Mouse (Mus musculus): ENCODE data around the gene Cbarp. TPM values are rescaled to one million over a fixed set of nuclear protein-coding genes. Genes with fewer than 3 reads are reported as not detected.

The Cbarp gene
- polyA plus RNA-seq, 1 experiment from 2014 or later = 2.5 TPM

- ATAC-seq (replicated peaks; ENCODE audit: extremely low read depth, insufficient read depth, low FRiP score) = no peak
- Histone ChIP-seq H3K9ac (ENCODE audit: low read length) (no peak overlapping the region), H3K36me3 (ENCODE audit: control insufficient read depth, insufficient read depth) (no peaks in the 10 kb centered on the region), H3K4me1 (ENCODE audit: control insufficient read depth, insufficient read depth, low read length) (peaks cover 16% of the 10 kb centered on the region), H3K9me3 (replicated peaks; ENCODE audit: control insufficient read depth, low read length) (no peaks in the 10 kb centered on the region), H3K27ac (ENCODE audit: low read length) (no peak overlapping the region), H3K27me3 (ENCODE audit: control insufficient read depth, insufficient read depth, low read length) (no peaks in the 10 kb centered on the region), H3K4me2 (ENCODE audit: low read depth, low read length) (no peak overlapping the region), H3K4me3 (ENCODE audit: low read length) (no peak overlapping the region)
- 80% methylated on average over 3 of the region's 3 CpGs for WGBS
Observed at GRCm38 (mm10) chr10:80104181-80104580, 36.5 kb downstream of the Cbarp start.

DNA sequence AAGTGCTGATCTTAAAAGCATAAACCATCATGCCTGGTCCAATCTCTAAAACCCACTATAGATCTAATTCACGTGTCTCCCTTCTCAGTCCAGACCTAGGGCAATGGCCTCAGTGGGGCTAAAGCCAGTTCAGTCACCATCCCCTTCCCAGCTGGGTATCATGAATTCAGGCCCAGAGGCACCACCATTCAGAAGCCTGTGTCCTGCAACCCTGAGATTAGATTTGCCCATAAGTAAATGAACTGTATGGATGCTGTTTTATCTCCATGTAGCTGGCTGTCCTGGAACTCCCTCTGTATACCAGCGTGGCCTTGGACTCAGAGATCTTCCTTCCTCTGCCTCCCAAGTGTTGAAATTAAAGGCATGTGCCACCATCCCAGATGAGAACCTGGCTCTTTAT lies 37.6 kb downstream of the Cbarp start:
- peak overlapping the region; percentile 67 for H3K27ac ChIP-seq (ENCODE audit: low read length)
- ATAC-seq (replicated peaks; ENCODE audit: extremely low read depth, insufficient read depth, low FRiP score) = no peak
- peak overlapping the region; percentile 47; the same call in 1 of the 2 replicates for H3K4me2 ChIP-seq (ENCODE audit: low read depth, low read length)
- H3K9ac ChIP-seq (ENCODE audit: low read length) = peak overlapping the region; percentile 94
- 85% methylated on average over 2 of the region's 2 CpGs for WGBS
- no peaks in the 10 kb centered on the region for H3K9me3 ChIP-seq (replicated peaks; ENCODE audit: control insufficient read depth, low read length)
- H3K4me3 ChIP-seq (ENCODE audit: low read length) = no peak overlapping the region; the same call in 1 of the 2 replicates
- H3K4me1 ChIP-seq (ENCODE audit: control insufficient read depth, insufficient read depth, low read length) = peaks cover 16% of the 10 kb centered on the region
- no peaks in the 10 kb centered on the region for H3K27me3 ChIP-seq (ENCODE audit: control insufficient read depth, insufficient read depth, low read length)
- no peaks in the 10 kb centered on the region for H3K36me3 ChIP-seq (ENCODE audit: control insufficient read depth, insufficient read depth)

- ATAC-seq (replicated peaks; ENCODE audit: extremely low read depth, insufficient read depth, low FRiP score) = peak; percentile 89
- peak overlapping the region; percentile 94 for H3K9ac ChIP-seq (ENCODE audit: low read length)
- H3K4me2 ChIP-seq (ENCODE audit: low read depth, low read length) = peak overlapping the region; percentile 90
- H3K36me3 ChIP-seq (ENCODE audit: control insufficient read depth, insufficient read depth) = no peaks in the 10 kb centered on the region
- WGBS = under 1% methylated on average over 59 of the region's 59 CpGs
- peak overlapping the region; percentile 93 for H3K4me3 ChIP-seq (ENCODE audit: low read length)
- H3K9me3 ChIP-seq (replicated peaks; ENCODE audit: control insufficient read depth, low read length) = no peaks in the 10 kb centered on the region
- no peaks in the 10 kb centered on the region for H3K27me3 ChIP-seq (ENCODE audit: control insufficient read depth, insufficient read depth, low read length)
- H3K27ac ChIP-seq (ENCODE audit: low read length) = peak overlapping the region; percentile 69
- H3K4me1 ChIP-seq (ENCODE audit: control insufficient read depth, insufficient read depth, low read length) = peaks cover 21% of the 10 kb centered on the region
Observed at GRCm38 (mm10) chr10:80102216-80102915, 38.3 kb downstream of the Cbarp start.

DNA sequence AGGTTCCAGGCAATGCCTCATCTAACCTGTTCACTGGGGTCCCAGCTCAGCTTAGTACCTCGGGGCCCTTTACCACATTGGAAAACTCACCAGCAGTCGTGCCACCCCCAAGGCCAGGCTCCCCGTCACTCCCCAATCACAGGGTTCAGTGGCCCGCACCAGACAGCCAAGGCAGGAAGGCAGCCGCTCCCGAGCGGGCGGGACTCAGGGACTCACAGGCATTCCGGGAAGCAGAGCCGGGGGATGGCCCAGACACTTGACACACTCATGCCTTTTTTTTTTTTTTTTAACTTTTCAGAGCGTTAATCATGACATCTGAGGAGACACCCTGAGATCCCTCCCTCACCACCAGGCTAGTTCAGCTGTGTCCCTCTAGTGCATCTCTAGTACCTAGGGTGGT lies 39.7 kb downstream of the Cbarp start:
- Histone ChIP-seq H3K27ac (ENCODE audit: low read length) (0 out of 2 replicates have a peak overlapping the region, but pooled peaks have one; percentile 2), H3K27me3 (ENCODE audit: control insufficient read depth, insufficient read depth, low read length) (no peaks in the 10 kb centered on the region), H3K36me3 (ENCODE audit: control insufficient read depth, insufficient read depth) (no peaks in the 10 kb centered on the region), H3K4me3 (ENCODE audit: low read length) (peak overlapping the region; percentile 93; the same call in 1 of the 2 replicates), H3K4me2 (ENCODE audit: low read depth, low read length) (peak overlapping the region; percentile 90), H3K9me3 (replicated peaks; ENCODE audit: control insufficient read depth, low read length) (no peaks in the 10 kb centered on the region), H3K4me1 (ENCODE audit: control insufficient read depth, insufficient read depth, low read length) (peaks cover 34% of the 10 kb centered on the region), H3K9ac (ENCODE audit: low read length) (0 out of 2 replicates have a peak overlapping the region, but pooled peaks have one; percentile 28)
- 48% methylated on average over 11 of the region's 11 CpGs for WGBS
- no peak for ATAC-seq (replicated peaks; ENCODE audit: extremely low read depth, insufficient read depth, low FRiP score)

DNA sequence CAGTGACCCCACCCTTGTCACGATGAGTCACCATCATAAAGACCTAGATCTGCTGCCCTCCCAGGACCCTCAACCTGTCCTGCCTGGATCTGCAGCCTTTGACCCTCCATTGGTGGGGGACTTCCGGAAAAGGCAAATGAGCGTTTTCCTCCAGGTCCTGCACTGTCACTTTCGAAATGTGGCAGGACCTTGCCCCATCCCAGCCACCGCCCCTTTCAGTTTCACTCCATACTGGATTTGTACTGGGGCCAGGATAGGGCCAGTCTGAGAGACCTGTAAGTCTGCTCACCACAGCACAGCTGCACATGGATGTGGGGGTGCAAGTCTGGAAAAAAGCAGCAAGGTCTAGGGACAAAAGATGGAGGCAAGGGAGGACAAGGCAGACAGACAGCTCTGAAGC lies 42.0 kb downstream of the Cbarp start:
- Histone ChIP-seq H3K4me1 (ENCODE audit: control insufficient read depth, insufficient read depth, low read length) (peaks cover 49% of the 10 kb centered on the region), H3K4me3 (ENCODE audit: low read length) (no peak overlapping the region), H3K9ac (ENCODE audit: low read length) (no peak overlapping the region), H3K9me3 (replicated peaks; ENCODE audit: control insufficient read depth, low read length) (no peaks in the 10 kb centered on the region), H3K4me2 (ENCODE audit: low read depth, low read length) (no peak overlapping the region), H3K27ac (ENCODE audit: low read length) (no peak overlapping the region), H3K36me3 (ENCODE audit: control insufficient read depth, insufficient read depth) (no peaks in the 10 kb centered on the region), H3K27me3 (ENCODE audit: control insufficient read depth, insufficient read depth, low read length) (no peaks in the 10 kb centered on the region)
- WGBS = 78% methylated on average over 5 of the region's 5 CpGs
- ATAC-seq (replicated peaks; ENCODE audit: extremely low read depth, insufficient read depth, low FRiP score) = no peak

DNA sequence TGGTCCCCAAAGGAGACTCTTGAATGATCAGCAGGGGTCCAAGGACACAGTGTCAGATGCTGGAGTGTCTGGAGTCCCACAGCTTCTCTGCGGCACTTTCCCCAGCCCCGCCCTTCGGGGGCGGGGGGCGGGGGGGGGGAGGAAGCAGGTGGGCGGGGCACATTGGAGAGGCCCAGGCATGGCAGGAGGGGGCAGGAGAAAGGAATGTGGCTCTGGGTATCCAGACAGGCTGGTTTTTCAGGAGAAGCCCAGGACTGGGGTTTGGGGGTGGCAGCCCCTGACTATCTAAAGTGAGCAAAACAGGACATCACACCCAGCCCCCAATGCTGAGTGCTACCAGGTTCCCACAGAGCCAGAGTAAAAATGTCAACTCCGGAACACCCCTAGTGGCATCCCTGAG lies 43.4 kb downstream of the Cbarp start:
- 0 out of 2 replicates have a peak overlapping the region, but pooled peaks have one; percentile 42 for H3K27ac ChIP-seq (ENCODE audit: low read length)
- no peaks in the 10 kb centered on the region for H3K9me3 ChIP-seq (replicated peaks; ENCODE audit: control insufficient read depth, low read length)
- no peaks in the 10 kb centered on the region for H3K36me3 ChIP-seq (ENCODE audit: control insufficient read depth, insufficient read depth)
- WGBS = 9% methylated on average over 6 of the region's 7 CpGs
- peak; percentile 39; the same call in 1 of the 2 replicates for ATAC-seq (replicated peaks; ENCODE audit: extremely low read depth, insufficient read depth, low FRiP score)
- peaks cover 48% of the 10 kb centered on the region for H3K4me1 ChIP-seq (ENCODE audit: control insufficient read depth, insufficient read depth, low read length)
- H3K9ac ChIP-seq (ENCODE audit: low read length) = peak overlapping the region; percentile 47; the same call in 1 of the 2 replicates
- peak overlapping the region; percentile 19; the same call in 1 of the 2 replicates for H3K4me2 ChIP-seq (ENCODE audit: low read depth, low read length)
- H3K27me3 ChIP-seq (ENCODE audit: control insufficient read depth, insufficient read depth, low read length) = no peaks in the 10 kb centered on the region
- no peak overlapping the region for H3K4me3 ChIP-seq (ENCODE audit: low read length)

GRCm38 (mm10) chr10:80095547-80095946 lies 45.1 kb downstream of the Cbarp start:
- Histone ChIP-seq H3K9me3 (replicated peaks; ENCODE audit: control insufficient read depth, low read length) (no peaks in the 10 kb centered on the region), H3K36me3 (ENCODE audit: control insufficient read depth, insufficient read depth) (no peaks in the 10 kb centered on the region), H3K27ac (ENCODE audit: low read length) (no peak overlapping the region), H3K27me3 (ENCODE audit: control insufficient read depth, insufficient read depth, low read length) (no peaks in the 10 kb centered on the region), H3K4me3 (ENCODE audit: low read length) (no peak overlapping the region), H3K9ac (ENCODE audit: low read length) (no peak overlapping the region), H3K4me1 (ENCODE audit: control insufficient read depth, insufficient read depth, low read length) (peaks cover 35% of the 10 kb centered on the region), H3K4me2 (ENCODE audit: low read depth, low read length) (no peak overlapping the region)
- WGBS = 78% methylated on average over 5 of the region's 5 CpGs
- no peak for ATAC-seq (replicated peaks; ENCODE audit: extremely low read depth, insufficient read depth, low FRiP score)

- no peak overlapping the region for H3K9ac ChIP-seq (ENCODE audit: low read length)
- H3K4me1 ChIP-seq (ENCODE audit: control insufficient read depth, insufficient read depth, low read length) = peaks cover 35% of the 10 kb centered on the region
- no peak for ATAC-seq (replicated peaks; ENCODE audit: extremely low read depth, insufficient read depth, low FRiP score)
- no peaks in the 10 kb centered on the region for H3K27me3 ChIP-seq (ENCODE audit: control insufficient read depth, insufficient read depth, low read length)
- no peaks in the 10 kb centered on the region for H3K36me3 ChIP-seq (ENCODE audit: control insufficient read depth, insufficient read depth)
- H3K9me3 ChIP-seq (replicated peaks; ENCODE audit: control insufficient read depth, low read length) = no peaks in the 10 kb centered on the region
- no peak overlapping the region for H3K4me3 ChIP-seq (ENCODE audit: low read length)
- WGBS = 72% methylated on average over 3 of the region's 3 CpGs
- H3K4me2 ChIP-seq (ENCODE audit: low read depth, low read length) = no peak overlapping the region
- no peak overlapping the region for H3K27ac ChIP-seq (ENCODE audit: low read length)
Observed at GRCm38 (mm10) chr10:80094684-80095083, 46.0 kb downstream of the Cbarp start.

DNA sequence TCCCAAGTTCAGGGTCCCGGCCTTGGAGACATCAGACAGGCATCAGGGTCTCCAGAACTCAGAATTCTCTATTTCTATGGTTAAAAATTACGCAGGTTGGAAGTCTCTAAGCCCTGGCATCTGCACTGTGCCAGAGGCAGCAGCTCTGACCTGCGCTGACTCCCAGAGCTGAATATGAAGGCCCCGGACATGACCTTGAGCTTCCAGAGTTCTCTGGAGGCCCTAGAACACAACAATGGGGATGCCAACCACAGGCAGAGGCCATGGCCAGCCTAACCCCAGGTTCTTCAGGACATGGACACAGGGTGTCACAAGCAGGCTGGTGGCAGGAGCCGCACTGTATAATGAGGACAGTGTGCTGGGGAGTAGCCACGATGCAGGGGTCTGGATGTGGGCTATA lies 46.5 kb downstream of the Cbarp start:
- no peak for ATAC-seq (replicated peaks; ENCODE audit: extremely low read depth, insufficient read depth, low FRiP score)
- peaks cover 35% of the 10 kb centered on the region for H3K4me1 ChIP-seq (ENCODE audit: control insufficient read depth, insufficient read depth, low read length)
- H3K4me3 ChIP-seq (ENCODE audit: low read length) = no peak overlapping the region
- no peaks in the 10 kb centered on the region for H3K27me3 ChIP-seq (ENCODE audit: control insufficient read depth, insufficient read depth, low read length)
- H3K36me3 ChIP-seq (ENCODE audit: control insufficient read depth, insufficient read depth) = no peaks in the 10 kb centered on the region
- no peak overlapping the region for H3K27ac ChIP-seq (ENCODE audit: low read length)
- no peak overlapping the region for H3K9ac ChIP-seq (ENCODE audit: low read length)
- WGBS = 80% methylated on average over 6 of the region's 6 CpGs
- H3K4me2 ChIP-seq (ENCODE audit: low read depth, low read length) = no peak overlapping the region
- no peaks in the 10 kb centered on the region for H3K9me3 ChIP-seq (replicated peaks; ENCODE audit: control insufficient read depth, low read length)
